Mouse (Mus musculus) thymus, postnatal 4 days (tissue): ENCODE results near the gene Dennd5b.

Experiments
- DNase-seq: peaks from one replicate; pipeline ENCODE4 v3.0.0; 2021

The Dennd5b gene

DNA sequence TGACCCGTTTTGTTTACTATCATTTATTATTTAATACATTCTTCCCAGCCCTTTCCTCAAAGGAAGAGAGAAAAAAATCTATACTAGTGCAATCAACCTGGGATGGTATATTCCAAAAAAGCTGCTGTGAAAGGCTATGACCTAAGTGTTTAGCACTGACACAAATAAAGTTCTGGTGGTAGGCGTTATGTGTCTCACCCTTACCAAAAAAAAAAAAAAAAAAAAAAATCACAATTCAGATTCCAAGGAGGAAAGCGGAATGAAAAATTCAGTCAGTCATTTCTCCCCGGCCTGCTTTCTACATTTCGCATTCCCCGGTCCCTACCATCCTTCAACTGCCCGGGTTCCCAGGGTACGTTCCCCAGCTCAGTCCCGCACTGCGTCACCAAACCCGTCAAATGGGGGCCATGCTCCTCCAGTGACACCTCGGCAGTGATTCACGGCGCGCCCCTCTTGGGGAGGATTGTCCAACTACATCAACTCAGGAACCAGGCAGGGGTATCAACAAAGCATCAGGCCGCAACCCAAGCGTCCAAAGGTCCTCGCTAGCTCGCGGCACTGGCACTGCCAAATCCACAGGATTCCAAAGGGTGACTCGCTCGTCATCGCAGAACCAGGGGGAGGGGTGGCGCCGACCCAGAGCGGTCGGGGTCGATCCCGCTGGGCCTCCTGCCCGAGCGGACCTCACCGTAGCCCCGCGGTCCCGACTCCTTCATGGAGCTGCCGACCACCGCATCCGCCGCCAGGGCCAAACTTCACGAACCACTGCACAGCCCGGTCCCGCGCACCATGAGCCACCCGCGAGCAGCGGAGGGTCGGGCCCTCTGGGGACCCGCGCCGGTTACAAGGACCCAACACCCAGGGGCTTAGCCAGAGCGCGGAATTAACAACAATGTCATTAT, 1.1 kb downstream of the Dennd5b start:
- DNase-seq = peak; percentile 33

GRCm38 (mm10) chr6:149098993-149099392, 2.5 kb downstream of the Dennd5b start:
- DNase-seq = no peak

DNA sequence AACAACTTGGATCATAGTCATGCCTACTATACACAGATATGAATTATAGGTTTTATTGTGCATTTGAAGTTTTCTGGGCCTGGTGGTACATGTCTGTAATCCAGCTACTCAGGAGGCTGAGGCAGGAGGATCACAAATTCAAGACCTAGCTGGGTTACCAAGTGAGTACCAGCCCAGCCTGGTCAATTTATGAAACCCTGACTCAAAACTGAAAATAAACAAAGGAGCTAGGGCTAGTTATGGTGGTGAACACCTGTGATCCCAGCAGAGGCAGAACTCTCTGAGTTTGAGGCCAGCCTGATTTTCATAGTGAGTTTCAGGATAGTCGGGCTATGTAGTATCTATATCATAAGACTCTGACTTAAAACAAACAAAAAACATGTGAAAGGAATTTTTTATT, 4.2 kb downstream of the Dennd5b start:
- no peak for DNase-seq

DNA sequence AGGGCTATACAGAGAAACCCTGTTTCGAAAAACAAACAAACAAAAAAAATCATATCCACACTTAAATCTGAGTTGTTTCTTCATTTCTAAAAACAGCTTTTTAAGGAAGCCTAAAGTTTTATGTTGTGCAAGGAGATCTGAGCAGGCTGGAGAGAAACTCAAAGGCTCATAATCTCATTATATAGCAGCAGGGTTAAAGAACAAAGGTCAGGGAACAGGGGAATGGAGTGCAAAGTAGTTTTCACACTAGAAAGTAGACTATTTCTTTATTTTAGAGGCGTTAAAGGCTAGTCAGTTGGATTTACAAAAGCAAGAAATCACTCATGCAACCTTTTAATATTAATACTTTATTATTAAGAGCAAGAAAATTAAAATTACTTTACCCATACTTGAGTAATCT, 5.2 kb downstream of the Dennd5b start:
- DNase-seq = no peak

DNA sequence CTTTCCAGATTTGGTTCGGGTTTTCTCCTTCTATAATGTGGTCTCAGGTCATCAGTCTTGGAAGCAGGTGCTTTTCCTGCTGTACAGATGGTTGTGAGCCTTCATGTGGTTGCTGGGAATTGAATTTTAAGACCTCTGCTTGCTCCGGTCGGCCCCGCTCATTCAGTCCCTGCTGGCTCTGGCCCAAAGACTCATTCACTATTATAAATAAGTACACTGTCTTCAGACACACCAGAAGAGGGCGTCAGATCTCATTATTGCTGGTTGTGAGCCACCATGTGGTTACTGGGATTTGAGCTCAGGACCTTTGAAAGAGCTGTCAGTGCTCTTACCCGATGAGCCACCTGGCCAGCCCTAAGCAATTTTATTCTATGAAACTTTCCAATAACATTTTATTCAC, 6.1 kb downstream of the Dennd5b start:
- DNase-seq = no peak

- no peak for DNase-seq
These were observed 6.9 kb downstream of the Dennd5b start for GRCm38 (mm10) chr6:149094555-149094954.

- no peak for DNase-seq
These were observed 8.0 kb downstream of the Dennd5b start for GRCm38 (mm10) chr6:149093465-149093864.

DNA sequence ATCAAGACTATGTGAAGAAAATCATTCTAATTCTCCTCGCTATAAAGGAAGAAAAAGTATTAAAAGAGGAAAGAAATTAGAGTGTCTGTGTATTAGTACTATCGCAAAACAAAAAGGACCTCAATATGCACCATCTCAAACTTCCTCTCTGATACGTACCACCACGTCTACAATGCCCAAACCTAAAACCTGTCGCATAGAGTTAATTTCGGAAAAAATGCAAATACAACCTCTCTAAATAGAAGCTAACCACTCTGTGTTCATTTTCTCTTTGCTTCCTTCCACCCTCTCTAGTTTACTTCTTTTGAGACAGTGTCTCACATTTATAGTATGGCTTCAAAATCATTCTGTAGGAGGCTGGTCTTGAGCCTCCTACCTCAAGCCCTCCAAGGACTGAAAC, 9.1 kb downstream of the Dennd5b start:
- no peak for DNase-seq

DNA sequence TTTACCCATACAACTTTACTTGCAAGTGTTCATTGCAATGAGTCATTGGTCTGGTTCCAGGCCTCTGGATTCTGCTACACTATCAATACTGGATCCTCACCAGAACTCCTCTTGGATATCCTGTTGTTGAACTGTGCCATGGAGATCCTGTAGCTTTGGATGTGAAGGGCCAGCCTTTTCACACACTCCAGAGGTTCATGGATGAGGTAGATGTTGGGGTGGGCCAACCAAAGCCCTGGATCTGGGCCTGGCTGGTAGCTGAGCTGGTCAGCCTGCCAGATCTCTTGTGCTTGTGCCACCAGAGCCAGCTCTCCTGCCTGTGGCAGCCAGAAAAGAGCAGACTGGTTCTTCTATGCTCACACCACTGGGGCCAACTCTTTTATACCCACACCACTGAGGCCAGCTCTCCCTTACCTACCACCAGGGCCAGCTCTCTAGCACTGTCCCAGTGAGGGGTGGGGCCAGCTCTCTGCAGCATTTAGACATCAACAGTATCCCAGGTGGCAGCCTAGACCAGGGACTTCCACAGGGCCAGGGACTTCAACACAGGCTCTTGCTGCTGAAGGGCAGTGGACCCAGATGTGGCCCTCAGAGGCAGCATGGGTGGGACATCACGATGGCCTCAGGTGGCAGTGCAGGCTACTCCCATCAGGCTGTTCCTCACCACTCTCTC, 24.2 kb downstream of the Dennd5b start:
- DNase-seq = no peak

DNA sequence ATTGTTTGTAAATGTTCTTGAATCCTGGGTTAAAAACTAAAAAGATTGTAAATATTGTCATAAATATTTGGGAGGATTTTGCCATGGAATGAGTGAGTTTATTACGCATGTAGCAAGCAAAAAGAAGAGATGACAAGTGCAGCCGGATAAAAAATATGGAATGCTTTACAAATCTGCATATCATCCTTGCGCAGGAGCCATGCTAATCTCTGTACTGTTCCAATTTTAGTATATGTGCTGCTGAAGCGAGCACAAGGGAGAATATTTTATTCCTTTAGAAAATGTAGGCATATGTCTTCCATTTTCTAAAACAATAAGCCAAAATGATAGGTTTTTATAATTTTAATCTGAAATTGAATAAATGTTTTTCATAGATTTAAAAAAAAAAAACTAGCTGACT, 27.6 kb downstream of the Dennd5b start:
- no peak for DNase-seq

DNA sequence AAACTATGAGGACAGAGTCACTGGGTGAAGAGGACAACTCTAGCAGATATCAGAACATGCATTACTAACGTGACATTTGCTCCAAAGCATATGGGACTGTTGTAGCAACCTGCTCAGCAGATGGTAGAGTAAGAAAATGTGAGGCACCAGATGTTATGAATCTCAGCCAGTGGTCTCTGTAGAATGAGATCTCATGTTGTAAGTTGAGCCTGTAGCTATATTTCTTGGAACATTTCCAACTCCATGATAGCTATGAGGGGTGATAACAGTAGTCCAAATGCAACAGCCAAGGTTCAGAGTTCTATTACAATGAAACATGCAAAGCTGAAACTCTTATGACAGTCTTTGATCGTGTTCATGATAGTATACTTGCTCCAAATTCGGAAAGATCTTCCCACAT, 28.6 kb downstream of the Dennd5b start:
- no peak for DNase-seq

DNA sequence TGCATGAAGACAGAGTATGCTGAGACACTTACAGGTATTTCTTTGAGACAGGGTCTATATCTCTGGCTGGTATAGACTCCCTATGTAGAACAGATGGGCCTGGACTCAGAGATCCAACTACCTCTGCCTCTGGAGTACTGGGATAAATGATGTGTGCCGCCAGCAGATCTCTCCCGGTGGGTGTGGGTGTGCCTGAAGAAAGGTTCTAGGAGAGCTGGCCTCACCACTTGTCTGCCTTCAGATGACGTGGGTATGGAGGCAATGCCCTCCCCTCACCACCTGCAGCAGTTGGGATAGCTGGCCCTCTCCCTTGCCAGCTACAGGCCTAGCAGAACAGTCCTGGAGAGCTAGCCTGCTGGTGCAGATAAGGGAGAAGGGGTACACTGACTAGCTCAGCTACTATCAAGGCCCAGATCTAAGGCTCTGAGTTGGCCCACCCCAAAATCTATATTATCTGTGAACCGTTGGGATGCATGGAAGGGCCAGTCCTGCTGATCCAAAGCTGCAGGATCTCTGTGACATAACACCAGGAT, 30.8 kb downstream of the Dennd5b start:
- no peak for DNase-seq

DNA sequence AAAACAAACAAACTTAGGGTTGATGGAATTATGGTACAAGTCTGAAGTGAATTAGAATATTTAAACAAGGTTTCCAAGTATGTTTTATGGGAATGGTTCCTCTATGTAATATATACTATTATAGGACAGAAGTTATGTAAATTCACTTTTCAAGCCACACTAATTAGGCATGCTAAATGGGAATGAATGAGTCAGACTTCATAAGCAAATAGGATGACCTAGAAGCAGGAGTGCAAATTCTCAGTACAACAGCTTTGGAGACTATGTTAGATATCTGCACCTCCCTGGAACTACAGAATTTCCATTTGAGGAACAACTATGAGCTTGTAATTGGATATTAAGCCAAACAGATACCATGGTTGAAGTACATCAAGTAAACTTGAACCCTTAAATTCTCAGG, 38.1 kb downstream of the Dennd5b start:
- DNase-seq = no peak

DNA sequence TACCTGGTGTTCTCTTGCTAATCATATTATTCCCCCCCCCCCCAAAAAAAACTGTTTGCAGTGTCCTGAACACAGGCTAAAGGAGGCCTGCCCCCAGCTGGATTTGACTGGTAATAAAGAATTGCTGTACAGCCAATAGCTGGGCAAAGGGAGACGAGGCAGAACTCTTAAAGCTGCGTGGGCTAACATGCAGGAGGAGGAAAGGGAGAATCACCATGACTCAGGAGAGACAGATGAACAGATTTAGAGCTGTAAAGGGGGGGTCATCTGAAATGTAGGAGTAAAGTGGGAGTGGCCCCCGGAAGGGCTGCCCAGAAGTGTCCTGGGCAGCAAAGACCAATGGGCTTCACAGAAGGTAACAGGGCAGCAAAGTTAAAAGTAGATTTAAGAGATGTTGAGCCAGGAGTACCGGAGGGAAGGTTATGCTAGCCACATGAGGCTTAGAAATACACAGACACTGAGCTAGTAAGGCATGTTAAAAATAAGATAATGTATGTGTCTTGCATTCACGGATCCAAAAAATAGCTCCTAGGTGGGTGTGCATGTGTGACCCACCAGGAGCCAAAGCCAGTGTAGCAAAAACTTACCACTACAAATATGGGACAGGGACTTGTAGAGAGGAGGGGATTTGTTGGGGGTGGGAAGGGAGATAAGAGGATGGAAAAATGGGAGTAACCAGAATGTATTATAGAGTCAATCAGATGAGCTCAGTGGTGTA, 40.7 kb downstream of the Dennd5b start:
- DNase-seq = no peak

- peak; percentile 15 for DNase-seq
These were observed 43.5 kb downstream of the Dennd5b start for GRCm38 (mm10) chr6:149057947-149058391.

DNA sequence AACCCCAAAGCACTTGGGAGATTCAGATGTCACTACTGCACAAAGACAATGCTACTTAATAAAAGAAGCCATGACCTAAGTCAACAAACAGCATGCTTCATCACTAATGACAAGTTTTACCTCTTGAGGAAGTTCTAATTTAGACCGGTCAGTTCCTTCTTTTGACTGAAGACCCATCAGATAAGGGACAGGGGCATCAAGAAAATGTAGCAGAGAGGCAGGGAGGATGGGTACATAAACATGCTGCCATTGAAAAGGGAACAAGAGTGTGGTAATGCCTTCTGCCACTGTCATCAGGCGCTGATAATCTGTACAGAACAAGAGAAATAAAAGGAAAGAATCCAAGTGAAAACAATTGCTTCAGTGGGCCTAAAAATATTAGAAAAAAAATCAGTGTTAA, 46.7 kb downstream of the Dennd5b start:
- no peak for DNase-seq

GRCm38 (mm10) chr6:149050978-149051723, 50.3 kb downstream of the Dennd5b start:
- no peak for DNase-seq

GRCm38 (mm10) chr6:149040099-149040498, 61.4 kb downstream of the Dennd5b start:
- DNase-seq = no peak

DNA sequence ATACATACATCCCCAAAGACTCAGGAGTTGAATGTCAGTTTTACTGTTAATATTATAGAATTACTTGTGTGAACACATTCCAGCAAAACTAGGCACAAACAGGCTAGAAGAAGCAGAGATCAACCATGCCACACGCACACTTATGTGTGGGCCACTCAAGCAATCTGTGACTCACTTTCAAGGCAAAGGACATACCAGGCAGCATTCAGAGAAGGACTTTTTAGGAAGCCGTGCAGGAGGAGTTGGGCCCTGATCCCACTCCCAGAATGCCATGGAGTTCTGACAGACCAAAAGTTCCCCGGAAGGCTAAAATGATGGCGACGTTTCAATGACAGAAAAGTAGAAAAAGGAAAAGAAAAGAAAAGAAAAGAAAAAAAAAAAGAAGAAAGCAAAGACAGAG, 69.3 kb downstream of the Dennd5b start:
- DNase-seq = no peak

- DNase-seq = no peak
These were observed 70.1 kb downstream of the Dennd5b start for GRCm38 (mm10) chr6:149031377-149031776.

DNA sequence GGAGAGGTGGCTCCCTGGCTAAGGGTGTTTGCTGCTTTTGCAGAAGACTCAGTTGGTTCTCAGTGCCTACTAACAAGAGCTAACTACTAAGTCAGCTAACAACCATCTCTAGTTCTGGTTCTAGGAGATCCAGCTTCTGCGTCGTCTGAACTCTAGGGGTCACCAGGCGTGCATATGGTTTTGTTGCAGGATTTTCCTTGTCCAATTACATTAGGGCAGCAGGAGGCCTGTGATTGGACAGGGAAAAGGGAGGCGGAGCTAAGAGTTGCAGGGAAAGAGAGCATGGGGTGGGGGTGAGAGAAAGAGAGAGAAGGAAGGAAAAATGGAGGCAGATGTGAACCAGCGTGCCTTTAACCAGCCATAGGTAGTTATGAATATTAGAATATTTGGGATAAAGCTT, 83.0 kb downstream of the Dennd5b start:
- DNase-seq = no peak

- no peak for DNase-seq
These were observed 90.6 kb downstream of the Dennd5b start for GRCm38 (mm10) chr6:149010766-149011301.
